Mouse (Mus musculus) liver, embryonic 14.5 days (tissue): Measurements from ENCODE around the gene Tmem233.

Experiments used
- CTCF ChIP-seq: IDR thresholded peaks from 2 replicates; pipeline ENCODE4 v1.5.1; 2016; ENCODE audit warnings: antibody characterized with exemption, low read depth, control low read depth
- EP300 ChIP-seq: IDR thresholded peaks from 2 replicates; pipeline ENCODE4 v1.6.1; 2016; ENCODE audit warnings: antibody characterized with exemption, low read depth

DNA sequence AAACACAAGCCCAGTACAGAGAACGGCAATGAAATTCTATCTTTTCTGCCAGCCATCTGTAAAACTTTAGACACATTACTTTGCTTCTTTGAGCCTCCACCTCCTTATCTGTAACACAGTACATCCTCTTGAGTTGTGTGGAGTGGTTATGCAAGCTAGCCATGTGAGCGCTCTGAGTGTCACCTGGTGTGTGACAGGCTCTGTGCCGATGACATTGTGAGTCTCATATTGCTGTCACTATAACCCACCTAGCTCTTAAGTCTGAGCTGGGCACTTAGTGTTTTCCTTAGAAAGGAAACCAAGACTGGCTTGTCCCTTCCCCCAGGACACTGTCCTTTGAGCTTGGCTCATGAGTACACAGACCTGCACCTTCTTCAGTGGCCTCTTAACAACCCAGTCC lies 34.7 kb downstream of the Tmem233 start:
- TF ChIP-seq CTCF (no peak), EP300 (no peak)
